Mouse (Mus musculus): ENCODE results near the gene Anapc7.

GRCm38 (mm10) chr5:122372878-122373277, 48.6 kb upstream of the Anapc7 start:
- TF ChIP-seq CTCF (IDR thresholded peaks at IDR 0.05 in 2 of 3, conservative IDR thresholded peaks at IDR 0.05 in 1 of 3; ENCODE audit: control insufficient read depth in 1 of 3, insufficient read depth in 1 of 3, low read depth in 2 of 3, low read length in 3 of 3, poor library complexity in 1 of 3, severe bottlenecking in 1 of 3) (no peak), ZMIZ1 (IDR thresholded peaks at IDR 0.05; ENCODE audit: low read depth, low read length) (no peak), POLR2AphosphoS5 (IDR thresholded peaks at IDR 0.05; ENCODE audit: borderline replicate concordance, low read depth, low read length) (no peak), MAX (IDR thresholded peaks at IDR 0.05; ENCODE audit: low read length) (no peak), RAD21 (IDR thresholded peaks at IDR 0.05; ENCODE audit: low read depth, low read length) (no peak), POLR2A (IDR thresholded peaks at IDR 0.05; ENCODE audit: control insufficient read depth in 1 of 2, insufficient read depth in 1 of 2, low read depth in 1 of 2, low read length in 2 of 2, poor library complexity in 1 of 2) (no peak; a peak in 1 of 4 replicates), USF1 (IDR thresholded peaks at IDR 0.05; ENCODE audit: low read depth, low read length) (no peak), EP300 (IDR thresholded peaks at IDR 0.05; ENCODE audit: low read depth in 1 of 2, low read length in 2 of 2) (no peak), TAL1 (IDR thresholded peaks at IDR 0.05; ENCODE audit: low read length) (no peak)
